Mouse (Mus musculus) lung, postnatal 0 days (tissue): ENCODE results near the gene Gm9513.

Experiments used
- CTCF ChIP-seq: IDR thresholded peaks from 2 replicates; pipeline ENCODE4 v1.5.1; 2016; ENCODE audit warnings: antibody characterized with exemption, mild to moderate bottlenecking
- EP300 ChIP-seq: IDR thresholded peaks from 2 replicates; pipeline ENCODE4 v1.6.1; 2016; ENCODE audit warnings: antibody characterized with exemption, mild to moderate bottlenecking, control low read depth

- TF ChIP-seq CTCF (no peak), EP300 (no peak)
These were observed 43.9 kb upstream of the Gm9513 start, which contains the start of gene Gm7257 for GRCm38 (mm10) chr9:36431584-36431983.
